Mouse (Mus musculus): Measurements from ENCODE around the gene Slc38a4. TPM values are rescaled to one million over a fixed set of nuclear protein-coding genes. Genes with fewer than 3 reads are reported as not detected.
A peak's percentile ranks its signal among the peaks of the same experiment; 100 is the strongest.

Gene Slc38a4
- polyA plus RNA-seq, 1 experiment from 2014 or later, result 71.1 TPM

GRCm38 (mm10) chr15:97085833-97086232 lies 30.1 kb upstream of the Slc38a4 start:
- ATAC-seq (replicated peaks; ENCODE audit: insufficient number of reproducible peaks, low FRiP score, low TSS enrichment, low read depth), result peak; percentile 67; the same call in 1 of the 2 replicates
- Histone ChIP-seq H3K4me3 (ENCODE audit: low read depth, low read length) (no peak overlapping the region), H3K4me1 (ENCODE audit: control insufficient read depth, insufficient read depth, low read length) (peaks cover 4% of the 10 kb centered on the region; the same call in 1 of the 2 replicates), H3K27me3 (ENCODE audit: control insufficient read depth, insufficient read depth, low read length) (no peaks in the 10 kb centered on the region), H3K9me3 (replicated peaks; ENCODE audit: control insufficient read depth, low read length) (no peaks in the 10 kb centered on the region), H3K36me3 (replicated peaks; ENCODE audit: control insufficient read depth, insufficient read depth, low read depth, low read length) (no peaks in the 10 kb centered on the region), H3K27ac (replicated peaks; ENCODE audit: low read depth, low read length) (no peak overlapping the region), H3K4me2 (ENCODE audit: low read depth, low read length) (no peak overlapping the region), H3K9ac (replicated peaks; ENCODE audit: low read length) (no peak overlapping the region; the same call in 1 of the 2 replicates)
- WGBS, result 32% methylated on average over 5 of the region's 5 CpGs
- peak; percentile 80 for DNase-seq (ENCODE audit: low spot score)

GRCm38 (mm10) chr15:97077665-97078064 lies 21.9 kb upstream of the Slc38a4 start:
- Histone ChIP-seq H3K4me3 (ENCODE audit: low read depth, low read length) (no peak overlapping the region), H3K9me3 (replicated peaks; ENCODE audit: control insufficient read depth, low read length) (no peaks in the 10 kb centered on the region), H3K4me2 (ENCODE audit: low read depth, low read length) (no peak overlapping the region), H3K36me3 (replicated peaks; ENCODE audit: control insufficient read depth, insufficient read depth, low read depth, low read length) (no peaks in the 10 kb centered on the region), H3K27me3 (ENCODE audit: control insufficient read depth, insufficient read depth, low read length) (no peaks in the 10 kb centered on the region), H3K4me1 (ENCODE audit: control insufficient read depth, insufficient read depth, low read length) (no peaks in the 10 kb centered on the region; the same call in 1 of the 2 replicates), H3K9ac (replicated peaks; ENCODE audit: low read length) (no peak overlapping the region), H3K27ac (replicated peaks; ENCODE audit: low read depth, low read length) (no peak overlapping the region)
- ATAC-seq (replicated peaks; ENCODE audit: insufficient number of reproducible peaks, low FRiP score, low TSS enrichment, low read depth) (no peak), DNase-seq (ENCODE audit: low spot score) (no peak)
- WGBS, result 85% methylated on average over 6 of the region's 6 CpGs

GRCm38 (mm10) chr15:97076092-97076491 lies 20.3 kb upstream of the Slc38a4 start:
- no peak for DNase-seq (ENCODE audit: low spot score)
- 79% methylated on average over 3 of the region's 3 CpGs for WGBS
- no peaks in the 10 kb centered on the region for H3K27me3 ChIP-seq (ENCODE audit: control insufficient read depth, insufficient read depth, low read length)
- no peak overlapping the region for H3K27ac ChIP-seq (replicated peaks; ENCODE audit: low read depth, low read length)
- no peaks in the 10 kb centered on the region; the same call in 1 of the 2 replicates for H3K4me1 ChIP-seq (ENCODE audit: control insufficient read depth, insufficient read depth, low read length)
- no peak overlapping the region for H3K9ac ChIP-seq (replicated peaks; ENCODE audit: low read length)
- no peak overlapping the region for H3K4me2 ChIP-seq (ENCODE audit: low read depth, low read length)
- no peak overlapping the region for H3K4me3 ChIP-seq (ENCODE audit: low read depth, low read length)
- ATAC-seq (replicated peaks; ENCODE audit: insufficient number of reproducible peaks, low FRiP score, low TSS enrichment, low read depth), result no peak
- H3K36me3 ChIP-seq (replicated peaks; ENCODE audit: control insufficient read depth, insufficient read depth, low read depth, low read length), result no peaks in the 10 kb centered on the region
- no peaks in the 10 kb centered on the region for H3K9me3 ChIP-seq (replicated peaks; ENCODE audit: control insufficient read depth, low read length)

GRCm38 (mm10) chr15:97075240-97075639 lies 19.5 kb upstream of the Slc38a4 start:
- no peaks in the 10 kb centered on the region for H3K9me3 ChIP-seq (replicated peaks; ENCODE audit: control insufficient read depth, low read length)
- 68% methylated on average over 4 of the region's 4 CpGs for WGBS
- H3K9ac ChIP-seq (replicated peaks; ENCODE audit: low read length), result no peak overlapping the region
- ATAC-seq (replicated peaks; ENCODE audit: insufficient number of reproducible peaks, low FRiP score, low TSS enrichment, low read depth) (no peak), DNase-seq (ENCODE audit: low spot score) (no peak)
- H3K36me3 ChIP-seq (replicated peaks; ENCODE audit: control insufficient read depth, insufficient read depth, low read depth, low read length), result no peaks in the 10 kb centered on the region
- no peaks in the 10 kb centered on the region for H3K27me3 ChIP-seq (ENCODE audit: control insufficient read depth, insufficient read depth, low read length)
- no peaks in the 10 kb centered on the region; the same call in 1 of the 2 replicates for H3K4me1 ChIP-seq (ENCODE audit: control insufficient read depth, insufficient read depth, low read length)
- H3K4me3 ChIP-seq (ENCODE audit: low read depth, low read length), result no peak overlapping the region
- no peak overlapping the region for H3K4me2 ChIP-seq (ENCODE audit: low read depth, low read length)
- H3K27ac ChIP-seq (replicated peaks; ENCODE audit: low read depth, low read length), result no peak overlapping the region

- no peaks in the 10 kb centered on the region for H3K9me3 ChIP-seq (replicated peaks; ENCODE audit: control insufficient read depth, low read length)
- no peaks in the 10 kb centered on the region; the same call in 1 of the 2 replicates for H3K4me1 ChIP-seq (ENCODE audit: control insufficient read depth, insufficient read depth, low read length)
- H3K27me3 ChIP-seq (ENCODE audit: control insufficient read depth, insufficient read depth, low read length), result no peaks in the 10 kb centered on the region
- no peaks in the 10 kb centered on the region for H3K36me3 ChIP-seq (replicated peaks; ENCODE audit: control insufficient read depth, insufficient read depth, low read depth, low read length)
- no peak for DNase-seq (ENCODE audit: low spot score)
- no peak overlapping the region for H3K27ac ChIP-seq (replicated peaks; ENCODE audit: low read depth, low read length)
- WGBS, result 54% methylated on average over 13 of the region's 13 CpGs
- H3K4me3 ChIP-seq (ENCODE audit: low read depth, low read length), result no peak overlapping the region
- no peak overlapping the region for H3K9ac ChIP-seq (replicated peaks; ENCODE audit: low read length)
- H3K4me2 ChIP-seq (ENCODE audit: low read depth, low read length), result no peak overlapping the region
- ATAC-seq (replicated peaks; ENCODE audit: insufficient number of reproducible peaks, low FRiP score, low TSS enrichment, low read depth), result no peak
Observed at GRCm38 (mm10) chr15:97072859-97073826, 17.4 kb upstream of the Slc38a4 start.

GRCm38 (mm10) chr15:97067340-97068136 lies 11.8 kb upstream of the Slc38a4 start:
- no peak for DNase-seq (ENCODE audit: low spot score)
- 66% methylated on average over 8 of the region's 8 CpGs for WGBS
- no peak overlapping the region for H3K9ac ChIP-seq (replicated peaks; ENCODE audit: low read length)
- no peaks in the 10 kb centered on the region for H3K9me3 ChIP-seq (replicated peaks; ENCODE audit: control insufficient read depth, low read length)
- H3K4me1 ChIP-seq (ENCODE audit: control insufficient read depth, insufficient read depth, low read length), result no peaks in the 10 kb centered on the region
- H3K27ac ChIP-seq (replicated peaks; ENCODE audit: low read depth, low read length), result no peak overlapping the region
- no peaks in the 10 kb centered on the region for H3K36me3 ChIP-seq (replicated peaks; ENCODE audit: control insufficient read depth, insufficient read depth, low read depth, low read length)
- no peak overlapping the region for H3K4me2 ChIP-seq (ENCODE audit: low read depth, low read length)
- H3K27me3 ChIP-seq (ENCODE audit: control insufficient read depth, insufficient read depth, low read length), result no peaks in the 10 kb centered on the region
- ATAC-seq (replicated peaks; ENCODE audit: insufficient number of reproducible peaks, low FRiP score, low TSS enrichment, low read depth), result no peak
- H3K4me3 ChIP-seq (ENCODE audit: low read depth, low read length), result no peak overlapping the region

GRCm38 (mm10) chr15:97066937-97067336 lies 11.2 kb upstream of the Slc38a4 start:
- H3K9ac ChIP-seq (replicated peaks; ENCODE audit: low read length), result no peak overlapping the region
- no peak overlapping the region for H3K4me2 ChIP-seq (ENCODE audit: low read depth, low read length)
- ATAC-seq (replicated peaks; ENCODE audit: insufficient number of reproducible peaks, low FRiP score, low TSS enrichment, low read depth) (no peak), DNase-seq (ENCODE audit: low spot score) (no peak)
- no peaks in the 10 kb centered on the region for H3K36me3 ChIP-seq (replicated peaks; ENCODE audit: control insufficient read depth, insufficient read depth, low read depth, low read length)
- H3K9me3 ChIP-seq (replicated peaks; ENCODE audit: control insufficient read depth, low read length), result no peaks in the 10 kb centered on the region
- no peak overlapping the region for H3K4me3 ChIP-seq (ENCODE audit: low read depth, low read length)
- no peaks in the 10 kb centered on the region for H3K4me1 ChIP-seq (ENCODE audit: control insufficient read depth, insufficient read depth, low read length)
- H3K27ac ChIP-seq (replicated peaks; ENCODE audit: low read depth, low read length), result no peak overlapping the region
- no peaks in the 10 kb centered on the region for H3K27me3 ChIP-seq (ENCODE audit: control insufficient read depth, insufficient read depth, low read length)
- 84% methylated on average over 5 of the region's 5 CpGs for WGBS

Measured in embryonic facial prominence, embryonic 11.5 days (tissue).